Mouse (Mus musculus): ENCODE measurements around the gene Olfr513. TPM values are rescaled to one million over a fixed set of nuclear protein-coding genes. Genes with fewer than 3 reads are reported as not detected.
A peak's percentile ranks its signal among the peaks of the same experiment; 100 is the strongest.

Gene Olfr513
- polyA plus RNA-seq (2016; fragmentation: Nextera tagmentation; extraction: Ambion mirVana) = not detected in 2 replicates

- WGBS = 77% methylated on average over 1 of the region's 1 CpGs
- H3K9me3 ChIP-seq = no peaks in the 10 kb centered on the region
- no peaks in the 10 kb centered on the region for H3K4me1 ChIP-seq
- H3K36me3 ChIP-seq (replicated peaks) = no peaks in the 10 kb centered on the region
- H3K27ac ChIP-seq (replicated peaks) = no peak within 1 kb of the TSS
- no peaks in the 10 kb centered on the region for H3K27me3 ChIP-seq (replicated peaks; ENCODE audit: low read depth, poor library complexity, severe bottlenecking)
- no peak within 1 kb of the TSS for H3K4me3 ChIP-seq
- no peak for DNase-seq (ENCODE audit: low spot score)
Observed at GRCm38 (mm10) chr7:108750673-108751072, at the start of gene Olfr513. Gene Olfr513 (plus strand): TSS chr7:108750973.

GRCm38 (mm10) chr7:108713020-108713419 is 37.8 kb upstream of the Olfr513 start, which contains the start of gene Olfr512:
Gene Olfr512 (plus strand): TSS chr7:108713320.
- Histone ChIP-seq H3K27ac (replicated peaks) (no peak within 1 kb of the TSS), H3K9me3 (no peaks in the 10 kb centered on the region), H3K4me1 (no peaks in the 10 kb centered on the region), H3K36me3 (replicated peaks) (no peaks in the 10 kb centered on the region), H3K27me3 (replicated peaks; ENCODE audit: low read depth, poor library complexity, severe bottlenecking) (no peaks in the 10 kb centered on the region), H3K4me3 (no peak within 1 kb of the TSS)
- no peak for DNase-seq (ENCODE audit: low spot score)

GRCm38 (mm10) chr7:108760411-108760810 is 9.6 kb downstream of the Olfr513 start:
- H3K4me3 ChIP-seq = no peak overlapping the region
- no peak for DNase-seq (ENCODE audit: low spot score)
- WGBS = 22% methylated on average over 3 of the region's 3 CpGs

GRCm38 (mm10) chr7:108797205-108797933 is 46.6 kb downstream of the Olfr513 start:
- WGBS = 14% methylated on average over 1 of the region's 1 CpGs
- Histone ChIP-seq H3K4me3 (no peak overlapping the region), H3K9me3 (no peaks in the 10 kb centered on the region), H3K27me3 (replicated peaks; ENCODE audit: low read depth, poor library complexity, severe bottlenecking) (peaks cover 7% of the 10 kb centered on the region), H3K36me3 (replicated peaks) (no peaks in the 10 kb centered on the region), H3K4me1 (peaks cover 10% of the 10 kb centered on the region), H3K27ac (replicated peaks) (no peak overlapping the region)
- peak; percentile 55 for DNase-seq (ENCODE audit: low spot score)

More at GRCm38 (mm10) chr7:108760411-108760810, 9.6 kb downstream of the Olfr513 start:
- Histone ChIP-seq H3K27me3 (replicated peaks; ENCODE audit: low read depth, poor library complexity, severe bottlenecking) (no peaks in the 10 kb centered on the region), H3K9me3 (no peaks in the 10 kb centered on the region), H3K27ac (replicated peaks) (no peak overlapping the region), H3K36me3 (replicated peaks) (no peaks in the 10 kb centered on the region), H3K4me1 (no peaks in the 10 kb centered on the region)

Other genes with a start within 250 kb of the Olfr513 start
- gene Olfr502, start 225.9 kb upstream of the Olfr513 start, polyA plus RNA-seq (2016; fragmentation: Nextera tagmentation; extraction: Ambion mirVana) = not detected in 2 replicates
- not detected in 2 replicates for gene Olfr503, start 206.4 kb upstream of the Olfr513 start, polyA plus RNA-seq (2016; fragmentation: Nextera tagmentation; extraction: Ambion mirVana)
- not detected in 2 replicates for gene Olfr504, start 185.2 kb upstream of the Olfr513 start, polyA plus RNA-seq (2016; fragmentation: Nextera tagmentation; extraction: Ambion mirVana)
- not detected in 2 replicates for gene Olfr506, start 140.2 kb upstream of the Olfr513 start, polyA plus RNA-seq (2016; fragmentation: Nextera tagmentation; extraction: Ambion mirVana)
- not detected in 2 replicates for gene Olfr507, start 129.2 kb upstream of the Olfr513 start, polyA plus RNA-seq (2016; fragmentation: Nextera tagmentation; extraction: Ambion mirVana)
- gene Olfr508, start 121.0 kb upstream of the Olfr513 start, polyA plus RNA-seq (2016; fragmentation: Nextera tagmentation; extraction: Ambion mirVana) = not detected in 2 replicates
- gene Olfr509, start 99.1 kb upstream of the Olfr513 start, polyA plus RNA-seq (2016; fragmentation: Nextera tagmentation; extraction: Ambion mirVana) = not detected in 2 replicates
- gene Olfr510, start 84.6 kb upstream of the Olfr513 start, polyA plus RNA-seq (2016; fragmentation: Nextera tagmentation; extraction: Ambion mirVana) = not detected in 2 replicates
- not detected in 2 replicates for gene Olfr512, start 37.7 kb upstream of the Olfr513 start, polyA plus RNA-seq (2016; fragmentation: Nextera tagmentation; extraction: Ambion mirVana)
- not detected in 2 replicates for gene Olfr514, start 75.0 kb downstream of the Olfr513 start, polyA plus RNA-seq (2016; fragmentation: Nextera tagmentation; extraction: Ambion mirVana)
- gene Olfr516, start 99.6 kb downstream of the Olfr513 start, polyA plus RNA-seq (2016; fragmentation: Nextera tagmentation; extraction: Ambion mirVana) = not detected in 2 replicates
- not detected in 2 replicates for gene Olfr517, start 121.4 kb downstream of the Olfr513 start, polyA plus RNA-seq (2016; fragmentation: Nextera tagmentation; extraction: Ambion mirVana)
- not detected in 2 replicates for gene Olfr518, start 134.0 kb downstream of the Olfr513 start, polyA plus RNA-seq (2016; fragmentation: Nextera tagmentation; extraction: Ambion mirVana)
- gene Olfr519, start 143.4 kb downstream of the Olfr513 start, polyA plus RNA-seq (2016; fragmentation: Nextera tagmentation; extraction: Ambion mirVana) = not detected in 2 replicates
- gene Nlrp10, start 179.2 kb downstream of the Olfr513 start, polyA plus RNA-seq (2016; fragmentation: Nextera tagmentation; extraction: Ambion mirVana) = 0.02 and 0.04 TPM in 2 replicates
- 75.2 and 76.2 TPM in 2 replicates for gene Eif3f, start 183.4 kb downstream of the Olfr513 start, polyA plus RNA-seq (2016; fragmentation: Nextera tagmentation; extraction: Ambion mirVana)
- 4.3 TPM in 2 replicates for gene Tub, start 199.4 kb downstream of the Olfr513 start, polyA plus RNA-seq (2016; fragmentation: Nextera tagmentation; extraction: Ambion mirVana)